Mouse (Mus musculus): ENCODE data around the gene Tanc2.

DNA sequence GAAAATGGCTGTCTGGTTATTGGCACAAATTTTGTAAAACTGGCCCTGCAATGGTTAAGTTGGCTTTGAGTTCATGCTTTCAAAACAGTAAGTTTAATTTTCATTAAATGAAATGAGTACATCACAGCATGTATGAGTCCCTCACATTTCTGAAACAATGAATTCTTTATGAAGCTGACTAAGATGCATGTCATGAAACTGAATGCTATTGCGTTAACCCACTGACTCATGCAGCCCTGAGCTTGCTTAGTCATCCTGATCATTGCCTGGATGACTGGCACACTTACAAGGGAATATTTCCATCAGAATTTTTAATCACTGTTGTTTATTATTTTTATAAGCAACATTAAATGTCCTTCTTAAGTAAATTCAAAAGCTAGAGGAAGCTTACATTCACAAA is 233.5 kb downstream of the Tanc2 start:
- TF ChIP-seq CTCF (IDR thresholded peaks at IDR 0.05; ENCODE audit: low read depth) (no peak), EP300 (optimal IDR thresholded peaks at IDR 0.05) (no peak)

Measured in stomach, postnatal 0 days (tissue).